Mouse (Mus musculus): ENCODE results near the gene Ckb. TPM values are rescaled to one million over a fixed set of nuclear protein-coding genes. Genes with fewer than 3 reads are reported as not detected.
"Not testable (repeated sequence)": the region's sequence is repeated elsewhere in the genome, so short reads cannot be mapped to it uniquely, and the experiment has no call there.

Gene Ckb
- 2,837 and 3,349 TPM in 2 replicates for polyA plus RNA-seq (2016; fragmentation: Nextera tagmentation; extraction: Ambion mirVana)

DNA sequence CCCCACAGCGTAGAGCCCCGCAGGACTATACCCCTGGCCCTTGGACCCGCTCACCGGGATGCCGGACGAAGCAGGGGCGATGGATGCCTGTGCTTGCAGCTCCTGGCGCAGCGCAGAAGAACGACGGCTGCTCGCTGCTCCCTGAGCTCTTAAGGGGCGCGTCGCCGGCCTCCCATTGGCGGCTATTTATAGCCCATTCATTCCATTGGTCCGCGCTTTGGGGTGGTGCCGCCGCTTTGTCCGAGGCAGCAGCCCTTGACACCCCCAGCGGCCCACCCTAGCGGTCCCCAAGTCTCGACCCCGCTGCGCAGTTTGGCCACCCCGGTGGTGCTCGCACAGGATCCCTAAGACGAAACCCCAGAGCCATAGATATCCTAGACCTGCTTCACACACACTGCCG, at the start of gene Ckb:
Gene Ckb, minus strand, starts transcription at position 163 of the 400 bp plus-strand sequence.
- Histone ChIP-seq H3K9me3 (replicated peaks) (no peaks in the 10 kb centered on the region), H3K4me1 (peaks cover 78% of the 10 kb centered on the region), H3K27ac (replicated peaks) (peak within 1 kb of the TSS; percentile 95), H3K4me3 (peak within 1 kb of the TSS; percentile 94), H3K27me3 (ENCODE audit: low read depth, poor library complexity, severe bottlenecking) (peaks cover 53% of the 10 kb centered on the region), H3K36me3 (peaks cover 43% of the 10 kb centered on the region)
- WGBS = under 1% methylated on average over 31 of the region's 31 CpGs
- DNase-seq (ENCODE audit: low spot score) = peak; percentile 94

DNA sequence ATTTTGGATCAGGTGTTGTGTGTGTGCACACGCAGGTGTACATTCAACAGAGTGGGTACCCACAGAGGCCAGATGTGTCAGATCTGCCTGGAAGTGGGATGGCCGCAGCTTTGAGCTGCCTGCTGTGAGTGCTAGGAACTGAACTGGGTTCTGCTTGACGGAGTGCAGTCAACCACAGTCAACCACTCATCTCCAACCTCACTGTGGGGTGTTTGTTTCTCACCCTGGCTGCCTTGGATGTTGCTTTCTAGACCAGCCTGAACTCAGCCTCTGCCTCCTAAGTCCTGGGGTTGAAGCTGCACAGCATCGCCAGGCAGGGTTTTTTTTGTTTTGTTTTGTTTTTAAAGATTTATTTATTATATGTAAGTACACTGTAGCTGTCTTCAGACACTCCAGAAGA, 48.1 kb upstream of the Ckb start:
- no peaks in the 10 kb centered on the region for H3K9me3 ChIP-seq (replicated peaks)
- H3K36me3 ChIP-seq = peaks cover 31% of the 10 kb centered on the region
- peaks cover 19% of the 10 kb centered on the region for H3K4me1 ChIP-seq
- WGBS = 83% methylated on average over 4 of the region's 4 CpGs
- H3K27ac ChIP-seq (replicated peaks) = no peak overlapping the region
- no peaks in the 10 kb centered on the region for H3K27me3 ChIP-seq (ENCODE audit: low read depth, poor library complexity, severe bottlenecking)
- no peak overlapping the region for H3K4me3 ChIP-seq
- no peak for DNase-seq (ENCODE audit: low spot score)

DNA sequence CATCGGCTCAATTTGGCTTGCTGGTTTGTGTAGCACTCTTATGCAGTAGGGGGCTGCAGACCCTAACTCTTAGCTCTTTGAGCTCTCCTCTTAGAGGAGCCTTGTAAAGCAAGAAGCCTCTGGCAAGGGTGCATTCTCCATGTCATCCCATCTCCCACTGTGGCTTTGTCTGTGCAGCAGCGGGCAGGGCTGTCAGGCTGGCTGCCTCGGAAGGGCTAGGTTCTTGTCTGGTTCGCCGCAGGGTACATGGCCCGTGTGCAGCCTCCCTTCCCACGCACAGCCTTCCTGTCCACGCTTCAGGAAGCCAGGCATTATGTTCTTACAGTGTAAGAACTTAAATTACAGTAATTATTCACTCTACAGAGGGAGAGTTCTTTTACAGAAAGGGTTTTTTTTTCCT, 46.5 kb upstream of the Ckb start:
- DNase-seq (ENCODE audit: low spot score) = no peak

DNA sequence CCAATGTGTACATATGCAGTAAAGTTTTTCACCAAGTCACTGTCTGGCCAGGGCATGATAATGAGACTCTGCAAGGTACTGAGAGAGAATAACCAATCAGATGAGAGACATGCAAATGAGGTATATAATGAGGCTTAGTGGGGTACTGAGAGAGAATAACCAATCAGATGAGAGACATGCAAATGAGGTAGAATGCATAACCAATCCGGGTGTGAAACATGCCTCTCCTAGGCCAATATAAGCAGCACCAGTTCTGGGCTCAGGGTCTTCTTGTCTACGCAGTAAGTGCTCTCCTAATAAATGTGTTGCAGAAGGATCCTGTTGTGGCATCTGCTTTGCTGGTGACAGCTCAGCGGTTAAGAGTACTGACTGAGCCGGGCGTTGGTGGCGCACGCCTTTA, 44.4 kb upstream of the Ckb start:
- peaks cover 22% of the 10 kb centered on the region for H3K36me3 ChIP-seq
- 98% methylated on average over 7 of the region's 7 CpGs for WGBS
- no peak for DNase-seq (ENCODE audit: low spot score)
- H3K27ac ChIP-seq (replicated peaks) = no peak overlapping the region
- H3K4me1 ChIP-seq = peaks cover 31% of the 10 kb centered on the region
- H3K27me3 ChIP-seq (ENCODE audit: low read depth, poor library complexity, severe bottlenecking) = no peaks in the 10 kb centered on the region
- H3K4me3 ChIP-seq = no peak overlapping the region
- no peaks in the 10 kb centered on the region for H3K9me3 ChIP-seq (replicated peaks)

More for the DNA sequence above, 46.5 kb upstream of the Ckb start:
- no peaks in the 10 kb centered on the region for H3K9me3 ChIP-seq (replicated peaks)
- peak overlapping the region; percentile 52; the same call in 1 of the 2 replicates for H3K27ac ChIP-seq (replicated peaks)
- H3K27me3 ChIP-seq (ENCODE audit: low read depth, poor library complexity, severe bottlenecking) = no peaks in the 10 kb centered on the region
- 46% methylated on average over 8 of the region's 8 CpGs for WGBS
- peaks cover 22% of the 10 kb centered on the region for H3K36me3 ChIP-seq
- no peak overlapping the region for H3K4me3 ChIP-seq
- peaks cover 20% of the 10 kb centered on the region for H3K4me1 ChIP-seq

DNA sequence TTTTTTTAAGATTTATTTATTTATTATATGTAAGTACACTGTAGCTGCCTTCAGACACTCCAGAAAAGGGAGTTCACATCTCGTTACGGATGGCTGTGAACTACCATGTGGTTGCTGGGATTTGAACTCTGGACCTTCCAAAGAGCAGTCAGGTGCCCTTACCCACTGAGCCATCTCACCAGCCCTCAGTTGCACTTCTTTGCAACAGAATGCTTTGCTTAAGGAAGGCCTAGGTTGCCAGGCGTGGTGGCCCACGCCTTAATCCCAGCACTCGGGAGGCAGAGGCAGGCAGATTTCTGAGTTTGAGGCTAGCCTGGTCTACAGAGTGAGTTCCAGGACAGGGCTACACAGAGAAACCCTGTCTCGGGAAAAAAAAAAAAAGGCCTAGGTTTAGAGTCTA, 41.7 kb upstream of the Ckb start:
- H3K9me3 ChIP-seq (replicated peaks); DNase-seq (ENCODE audit: low spot score); H3K27me3 ChIP-seq (ENCODE audit: low read depth, poor library complexity, severe bottlenecking): not testable (repeated sequence)
- Histone ChIP-seq H3K4me1 (peaks cover 31% of the 10 kb centered on the region), H3K36me3 (peaks cover 48% of the 10 kb centered on the region), H3K27ac (replicated peaks) (peak overlapping the region; percentile 96; the same call in 1 of the 2 replicates), H3K4me3 (peak overlapping the region; percentile 99)
- WGBS = 85% methylated on average over 6 of the region's 6 CpGs

DNA sequence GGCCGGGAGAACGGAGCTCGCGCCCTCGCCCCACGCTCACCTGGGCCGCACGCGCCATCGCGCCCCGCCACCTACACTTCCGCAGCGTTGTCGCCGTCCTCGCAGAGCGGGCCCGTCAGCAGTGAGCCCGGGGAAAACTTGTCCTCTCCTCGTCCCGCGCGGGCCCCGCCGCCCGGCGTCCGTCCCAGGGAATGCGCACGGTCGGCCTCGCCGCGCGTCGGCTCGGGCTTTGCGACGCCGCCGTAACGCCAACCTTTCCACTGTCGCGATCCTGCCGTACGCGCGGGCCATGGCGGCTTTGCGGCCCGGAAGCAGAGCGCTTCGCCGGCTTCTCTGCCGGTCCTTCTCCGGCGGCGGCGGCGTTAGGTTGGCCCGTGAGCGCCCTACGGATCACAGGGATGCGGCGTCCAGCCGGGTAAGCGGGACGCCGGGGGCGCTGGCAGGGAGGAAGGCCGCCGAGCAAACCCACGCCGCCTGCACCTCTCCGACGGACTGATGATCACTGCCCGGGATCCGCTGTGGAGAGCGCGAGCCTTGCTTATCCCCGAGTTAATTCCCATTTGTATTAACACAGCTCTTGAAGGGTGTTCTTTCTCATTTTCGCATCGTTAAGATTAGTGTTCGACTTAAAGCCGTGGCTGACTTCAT, 41.0 kb upstream of the Ckb start, which contains the start of the genes Bag5 and Apopt1:
Gene Bag5, minus strand, starts transcription at position 254 of the 648 bp plus-strand sequence.
Gene Apopt1, plus strand, starts transcription at position 258 of the 648 bp plus-strand sequence.
- DNase-seq (ENCODE audit: low spot score) = peak; percentile 92
- H3K27me3 ChIP-seq (ENCODE audit: low read depth, poor library complexity, severe bottlenecking) = no peaks in the 10 kb centered on the region
- H3K4me1 ChIP-seq = peaks cover 26% of the 10 kb centered on the region
- H3K4me3 ChIP-seq = peak within 1 kb of the TSS; percentile 99
- no peaks in the 10 kb centered on the region for H3K9me3 ChIP-seq (replicated peaks)
- peak within 1 kb of the TSS; percentile 96 for H3K27ac ChIP-seq (replicated peaks)
- peaks cover 55% of the 10 kb centered on the region for H3K36me3 ChIP-seq
- WGBS = under 1% methylated on average over 86 of the region's 86 CpGs

DNA sequence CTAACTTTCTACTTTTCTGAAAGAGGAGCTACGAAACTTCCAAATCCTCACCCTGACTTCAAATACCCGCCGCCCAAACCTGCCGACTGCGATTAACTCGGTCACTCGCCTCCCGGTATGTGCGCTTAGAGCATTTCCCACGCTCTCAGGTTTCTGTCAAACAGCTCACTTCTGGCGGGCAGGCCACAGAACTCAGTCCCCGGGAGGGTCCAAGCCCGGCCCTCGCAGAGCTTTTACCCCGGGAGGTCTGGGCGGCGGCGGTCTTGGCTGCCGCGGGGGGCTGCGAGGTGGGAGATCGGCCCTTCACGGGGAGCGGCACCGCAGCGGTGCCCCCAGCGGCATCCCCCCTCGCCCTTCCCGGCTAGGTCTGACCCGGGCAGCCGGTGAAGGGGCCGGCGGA, 40.3 kb upstream of the Ckb start:
- under 1% methylated on average over 33 of the region's 33 CpGs for WGBS
- H3K36me3 ChIP-seq = peaks cover 62% of the 10 kb centered on the region
- H3K9me3 ChIP-seq (replicated peaks) = no peaks in the 10 kb centered on the region
- H3K4me1 ChIP-seq = peaks cover 26% of the 10 kb centered on the region
- peak overlapping the region; percentile 99 for H3K4me3 ChIP-seq
- peak overlapping the region; percentile 96 for H3K27ac ChIP-seq (replicated peaks)
- H3K27me3 ChIP-seq (ENCODE audit: low read depth, poor library complexity, severe bottlenecking) = no peaks in the 10 kb centered on the region
- no peak for DNase-seq (ENCODE audit: low spot score)

DNA sequence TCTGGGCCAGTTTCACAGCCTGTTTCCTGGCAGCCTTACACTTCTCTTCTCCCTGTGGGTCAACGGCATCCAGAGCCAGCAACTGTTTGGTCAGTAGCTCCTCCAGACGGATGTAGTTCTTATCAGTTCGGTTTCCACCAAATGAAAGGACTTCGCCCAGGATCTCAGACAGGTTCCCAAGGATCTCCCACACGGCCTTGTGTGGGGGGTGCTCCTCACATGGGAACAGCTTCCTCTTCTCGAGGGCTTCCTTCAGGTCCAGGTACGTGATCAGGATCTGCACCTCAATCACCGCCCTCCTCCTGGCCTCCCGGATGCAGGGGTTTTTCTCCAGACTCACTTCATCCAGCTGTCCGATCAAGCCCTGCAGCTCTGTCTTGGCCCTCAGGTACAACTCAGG, 38.0 kb upstream of the Ckb start:
- WGBS = 93% methylated on average over 10 of the region's 10 CpGs
- no peaks in the 10 kb centered on the region for H3K27me3 ChIP-seq (ENCODE audit: low read depth, poor library complexity, severe bottlenecking)
- H3K4me3 ChIP-seq = no peak overlapping the region
- H3K9me3 ChIP-seq (replicated peaks) = no peaks in the 10 kb centered on the region
- no peak overlapping the region for H3K27ac ChIP-seq (replicated peaks)
- DNase-seq (ENCODE audit: low spot score) = no peak
- peaks cover 60% of the 10 kb centered on the region for H3K36me3 ChIP-seq
- H3K4me1 ChIP-seq = peaks cover 31% of the 10 kb centered on the region

DNA sequence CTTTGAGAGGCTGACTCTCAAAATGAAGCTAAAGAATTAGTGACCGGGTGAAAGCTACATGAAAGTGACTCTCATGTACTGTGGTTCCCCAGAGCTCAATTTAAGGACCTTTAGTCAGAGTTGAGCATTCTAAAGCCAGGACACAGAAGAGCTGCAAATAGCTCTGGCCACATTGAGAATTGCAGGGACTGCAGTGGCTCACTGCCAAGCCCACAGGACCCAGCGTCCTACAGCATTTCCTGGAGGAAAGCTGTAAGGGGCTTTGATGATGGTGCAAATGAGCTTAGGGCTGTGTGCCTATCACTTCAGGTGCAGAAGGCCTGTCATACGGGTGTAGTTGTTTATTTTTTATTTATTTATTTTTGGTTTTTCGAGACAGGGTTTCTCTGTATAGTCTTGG, 36.0 kb upstream of the Ckb start:
- H3K36me3 ChIP-seq = peaks cover 56% of the 10 kb centered on the region

DNA sequence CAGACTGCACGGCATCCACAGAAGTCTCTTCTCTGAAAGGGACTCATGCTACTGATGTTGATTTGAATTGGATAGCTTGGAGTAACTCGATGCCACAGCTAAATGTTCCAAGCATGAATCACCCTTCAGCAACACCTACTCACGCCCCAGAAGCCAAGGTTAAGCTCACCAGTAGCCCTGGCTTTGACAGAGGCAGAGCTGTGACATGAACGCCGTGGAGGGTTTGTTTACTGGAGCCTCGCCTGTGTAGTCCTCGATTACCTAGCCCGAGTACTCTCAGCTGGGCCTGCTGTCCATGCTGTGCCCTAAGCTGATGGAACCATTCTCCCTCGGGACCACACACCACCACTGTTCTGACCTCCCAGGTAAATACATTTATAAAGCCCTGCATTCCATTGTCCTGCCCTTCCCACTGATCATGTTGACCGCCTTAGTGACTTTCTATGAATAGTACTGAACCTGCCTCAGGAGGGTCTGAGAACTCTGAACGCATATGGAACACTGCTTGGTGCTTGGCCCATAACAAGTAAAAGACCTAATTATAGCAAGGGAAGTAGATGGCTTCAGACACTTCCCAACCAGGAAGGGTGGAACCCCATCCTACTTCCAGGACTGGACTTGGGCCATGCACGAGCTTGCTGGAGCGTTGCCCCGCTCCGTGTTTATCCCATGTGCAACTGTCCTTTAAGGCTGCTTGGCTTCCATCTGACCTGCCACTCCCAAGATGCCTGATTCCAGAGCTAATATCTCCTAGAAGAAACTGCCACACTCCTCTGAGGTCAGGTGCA, 33.2 kb upstream of the Ckb start:
- no peak overlapping the region for H3K4me3 ChIP-seq
- peaks cover 20% of the 10 kb centered on the region for H3K4me1 ChIP-seq
- WGBS = 80% methylated on average over 15 of the region's 15 CpGs
- no peaks in the 10 kb centered on the region for H3K9me3 ChIP-seq (replicated peaks)
- no peak for DNase-seq (ENCODE audit: low spot score)
- peaks cover 42% of the 10 kb centered on the region for H3K36me3 ChIP-seq
- no peak overlapping the region; the same call in 1 of the 2 replicates for H3K27ac ChIP-seq (replicated peaks)
- no peaks in the 10 kb centered on the region for H3K27me3 ChIP-seq (ENCODE audit: low read depth, poor library complexity, severe bottlenecking)

More for the DNA sequence above, 36.0 kb upstream of the Ckb start:
- Histone ChIP-seq H3K4me1 (peaks cover 25% of the 10 kb centered on the region), H3K9me3 (replicated peaks) (no peaks in the 10 kb centered on the region), H3K4me3 (no peak overlapping the region), H3K27me3 (ENCODE audit: low read depth, poor library complexity, severe bottlenecking) (no peaks in the 10 kb centered on the region), H3K27ac (replicated peaks) (no peak overlapping the region)
- DNase-seq (ENCODE audit: low spot score) = no peak
- WGBS = 89% methylated on average over 4 of the region's 4 CpGs

DNA sequence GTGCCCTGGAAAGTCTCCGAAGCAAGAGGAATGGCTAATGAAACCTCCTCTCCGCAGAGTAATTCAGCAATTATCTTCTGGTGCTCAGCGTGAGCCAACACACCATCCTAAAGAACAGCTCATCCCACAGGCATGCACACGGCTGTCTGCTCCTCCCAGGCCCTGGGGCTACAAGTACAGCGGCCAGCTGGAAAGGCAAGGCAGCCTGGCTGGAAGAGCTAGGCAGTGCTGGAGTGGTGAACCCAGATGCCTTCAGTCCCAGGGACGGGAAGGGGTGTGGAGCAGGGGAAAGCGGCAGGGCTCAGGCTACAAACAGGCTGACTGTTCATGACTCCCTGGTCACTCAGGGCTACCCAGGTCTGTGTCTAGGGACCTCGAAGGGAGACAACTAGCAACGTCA, 32.5 kb upstream of the Ckb start:
- Histone ChIP-seq H3K4me1 (peaks cover 27% of the 10 kb centered on the region), H3K4me3 (no peak overlapping the region), H3K9me3 (replicated peaks) (no peaks in the 10 kb centered on the region), H3K27me3 (ENCODE audit: low read depth, poor library complexity, severe bottlenecking) (no peaks in the 10 kb centered on the region), H3K27ac (replicated peaks) (peak overlapping the region; percentile 59), H3K36me3 (peaks cover 34% of the 10 kb centered on the region)
- 71% methylated on average over 9 of the region's 9 CpGs for WGBS
- no peak for DNase-seq (ENCODE audit: low spot score)

DNA sequence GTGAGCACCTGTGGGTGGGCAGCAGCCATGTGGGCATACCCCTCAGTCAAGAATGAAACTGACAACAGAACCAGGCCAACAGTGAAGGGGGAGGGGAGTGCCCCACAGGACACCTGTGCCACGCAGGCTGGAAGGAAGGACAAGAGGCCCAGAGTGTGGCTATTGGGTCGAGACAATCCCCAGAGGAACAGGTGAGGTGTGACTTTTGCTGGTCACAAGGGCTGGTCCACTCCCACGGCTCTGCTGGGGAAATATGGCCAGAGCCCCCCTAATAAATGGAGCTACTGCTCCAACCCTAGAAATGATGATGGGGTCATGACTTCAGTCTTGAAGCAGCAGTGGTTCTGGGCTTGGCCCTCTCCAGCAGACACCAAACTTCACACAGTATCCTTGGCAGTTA, 31.2 kb upstream of the Ckb start:
- H3K4me1 ChIP-seq = peaks cover 29% of the 10 kb centered on the region
- WGBS = 87% methylated on average over 3 of the region's 3 CpGs
- no peak overlapping the region for H3K27ac ChIP-seq (replicated peaks)
- no peak for DNase-seq (ENCODE audit: low spot score)
- peaks cover 21% of the 10 kb centered on the region for H3K36me3 ChIP-seq
- no peaks in the 10 kb centered on the region for H3K27me3 ChIP-seq (ENCODE audit: low read depth, poor library complexity, severe bottlenecking)
- no peaks in the 10 kb centered on the region for H3K9me3 ChIP-seq (replicated peaks)
- no peak overlapping the region for H3K4me3 ChIP-seq
